Mouse (Mus musculus): ENCODE measurements around the gene Golim4. TPM values are rescaled to one million over a fixed set of nuclear protein-coding genes. Genes with fewer than 3 reads are reported as not detected.

Gene Golim4
- total RNA-seq, 2 experiments from 2014 or later = 14.2 to 14.8 TPM

GRCm38 (mm10) chr3:75930659-75931225 lies 26.0 kb downstream of the Golim4 start:
- intact Hi-C loops (cut with DNase I) = no loop called here
- DNase-seq (ENCODE audit: extremely low spot score in 1 of 2, low spot score in 2 of 2) = no peak

- DNase-seq (ENCODE audit: extremely low spot score in 1 of 2, low spot score in 2 of 2) = no peak
- intact Hi-C loops (cut with DNase I) = no loop called here
Measured at GRCm38 (mm10) chr3:75929926-75930548, 26.7 kb downstream of the Golim4 start.

GRCm38 (mm10) chr3:75926327-75926726 lies 30.4 kb downstream of the Golim4 start:
- DNase-seq (ENCODE audit: extremely low spot score in 1 of 2, low spot score in 2 of 2) = no peak
- intact Hi-C loops (cut with DNase I) = no loop called here

- DNase-seq (ENCODE audit: extremely low spot score in 1 of 2, low spot score in 2 of 2) = no peak
- intact Hi-C loops (cut with DNase I) = no loop called here
Measured at GRCm38 (mm10) chr3:75925123-75925522, 31.6 kb downstream of the Golim4 start.

GRCm38 (mm10) chr3:75917770-75918503 lies 38.8 kb downstream of the Golim4 start:
- no peak for DNase-seq (ENCODE audit: extremely low spot score in 1 of 2, low spot score in 2 of 2)
- intact Hi-C loops (cut with DNase I) = no loop called here

GRCm38 (mm10) chr3:75912786-75913185 lies 44.0 kb downstream of the Golim4 start:
- intact Hi-C loops (cut with DNase I) = no loop called here
- DNase-seq (ENCODE audit: extremely low spot score in 1 of 2, low spot score in 2 of 2) = no peak

GRCm38 (mm10) chr3:75910768-75911167 lies 46.0 kb downstream of the Golim4 start:
- intact Hi-C loops (cut with DNase I) = loop anchor here (2.0 kb wide), 1 partner anchor 90 kb away; no protein-coding TSS in a partner anchor
- no peak for DNase-seq (ENCODE audit: extremely low spot score in 1 of 2, low spot score in 2 of 2)

GRCm38 (mm10) chr3:75910257-75910656 lies 46.5 kb downstream of the Golim4 start:
- peak in 1 of 2 experiments; percentile 46 for DNase-seq (ENCODE audit: extremely low spot score in 1 of 2, low spot score in 2 of 2)
- intact Hi-C loops (cut with DNase I) = loop anchor here (2.0 kb wide), 1 partner anchor 91 kb away; no protein-coding TSS in a partner anchor

GRCm38 (mm10) chr3:75901903-75902598 lies 54.7 kb downstream of the Golim4 start:
- intact Hi-C loops (cut with DNase I) = no loop called here
- DNase-seq (ENCODE audit: extremely low spot score in 1 of 2, low spot score in 2 of 2) = peak in 1 of 2 experiments; percentile 16

GRCm38 (mm10) chr3:75895075-75895474 lies 61.7 kb downstream of the Golim4 start:
- no peak for DNase-seq (ENCODE audit: extremely low spot score in 1 of 2, low spot score in 2 of 2)
- intact Hi-C loops (cut with DNase I) = no loop called here

GRCm38 (mm10) chr3:75891581-75891980 lies 65.2 kb downstream of the Golim4 start:
- intact Hi-C loops (cut with DNase I) = no loop called here
- no peak for DNase-seq (ENCODE audit: extremely low spot score in 1 of 2, low spot score in 2 of 2)

GRCm38 (mm10) chr3:75889323-75889722 lies 67.4 kb downstream of the Golim4 start:
- intact Hi-C loops (cut with DNase I) = no loop called here
- no peak for DNase-seq (ENCODE audit: extremely low spot score in 1 of 2, low spot score in 2 of 2)

- DNase-seq (ENCODE audit: extremely low spot score in 1 of 2, low spot score in 2 of 2) = no peak
- intact Hi-C loops (cut with DNase I) = no loop called here
Measured at GRCm38 (mm10) chr3:75881582-75881981, 75.2 kb downstream of the Golim4 start.

- intact Hi-C loops (cut with DNase I) = no loop called here
- DNase-seq (ENCODE audit: extremely low spot score in 1 of 2, low spot score in 2 of 2) = no peak
Measured at GRCm38 (mm10) chr3:75879269-75879668, 77.5 kb downstream of the Golim4 start.

GRCm38 (mm10) chr3:75868886-75869285 lies 87.9 kb downstream of the Golim4 start:
- intact Hi-C loops (cut with DNase I) = no loop called here
- peak in 1 of 2 experiments; percentile 30 for DNase-seq (ENCODE audit: extremely low spot score in 1 of 2, low spot score in 2 of 2)

- intact Hi-C loops (cut with DNase I) = no loop called here
- peak in 1 of 2 experiments; percentile 22 for DNase-seq (ENCODE audit: extremely low spot score in 1 of 2, low spot score in 2 of 2)
Measured at GRCm38 (mm10) chr3:75864203-75864602, 92.5 kb downstream of the Golim4 start.

GRCm38 (mm10) chr3:75861677-75862076 lies 95.1 kb downstream of the Golim4 start:
- DNase-seq (ENCODE audit: extremely low spot score in 1 of 2, low spot score in 2 of 2) = peak in 1 of 2 experiments; percentile 33

GRCm38 (mm10) chr3:75860760-75861159 lies 96.0 kb downstream of the Golim4 start:
- peak in 1 of 2 experiments; percentile 53 for DNase-seq (ENCODE audit: extremely low spot score in 1 of 2, low spot score in 2 of 2)
- intact Hi-C loops (cut with DNase I) = no loop called here

More at GRCm38 (mm10) chr3:75861677-75862076, 95.1 kb downstream of the Golim4 start:
- intact Hi-C loops (cut with DNase I) = no loop called here

- peak; percentile 3 to 38 for DNase-seq (ENCODE audit: extremely low spot score in 1 of 2, low spot score in 2 of 2)
- intact Hi-C loops (cut with DNase I) = no loop called here
Measured at GRCm38 (mm10) chr3:75835286-75835967, 121.3 kb downstream of the Golim4 start.
